Mouse (Mus musculus) adrenal gland, postnatal 25 days (tissue): ENCODE results near the gene Arhgap24. TPM values are rescaled to one million over a fixed set of nuclear protein-coding genes. Genes with fewer than 3 reads are reported as not detected.

Experiments used
- DNase-seq: peaks from one replicate; pipeline ENCODE4 v3.0.0; 2021; ENCODE audit warnings: mixed read lengths
- total RNA-seq: library from RNA; stranded (reverse); gene quantifications from 2 replicates; pipeline ENCODE4 v1.2.3, GENCODE M21; 2021

The Arhgap24 gene
- total RNA-seq, 1 experiment from 2014 or later, result 10.6 TPM

DNA sequence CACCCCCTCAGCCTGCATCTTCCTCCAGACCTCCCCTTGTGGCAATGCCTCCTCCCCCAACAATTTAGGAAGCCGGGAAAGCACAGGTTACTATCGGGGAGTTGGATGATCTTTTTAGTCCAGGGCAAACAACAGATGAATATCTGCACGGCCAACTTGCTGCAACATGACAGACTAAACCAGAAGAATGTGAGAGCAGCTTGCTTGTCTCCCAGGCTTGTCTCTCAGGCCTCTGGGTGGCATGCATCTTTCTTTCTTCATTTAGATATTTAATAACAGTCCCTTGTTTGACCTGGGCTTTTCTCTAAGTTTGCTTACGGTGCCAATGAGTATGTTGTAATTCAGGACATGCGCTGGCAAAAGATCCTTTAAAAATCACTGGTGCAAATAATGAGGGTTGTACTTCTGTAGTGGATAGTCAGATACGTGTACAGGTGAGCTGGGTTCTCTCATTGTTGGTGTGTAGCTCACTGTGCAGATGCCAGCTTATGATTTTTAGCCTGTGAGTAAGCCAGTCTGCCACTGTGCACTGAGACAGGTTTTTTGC, 101.7 kb downstream of the Arhgap24 start:
- DNase-seq, result no peak

- no peak for DNase-seq
Observed at GRCm38 (mm10) chr5:102591422-102591821, 110.2 kb downstream of the Arhgap24 start.

GRCm38 (mm10) chr5:102593058-102593457, 111.9 kb downstream of the Arhgap24 start:
- no peak for DNase-seq

DNA sequence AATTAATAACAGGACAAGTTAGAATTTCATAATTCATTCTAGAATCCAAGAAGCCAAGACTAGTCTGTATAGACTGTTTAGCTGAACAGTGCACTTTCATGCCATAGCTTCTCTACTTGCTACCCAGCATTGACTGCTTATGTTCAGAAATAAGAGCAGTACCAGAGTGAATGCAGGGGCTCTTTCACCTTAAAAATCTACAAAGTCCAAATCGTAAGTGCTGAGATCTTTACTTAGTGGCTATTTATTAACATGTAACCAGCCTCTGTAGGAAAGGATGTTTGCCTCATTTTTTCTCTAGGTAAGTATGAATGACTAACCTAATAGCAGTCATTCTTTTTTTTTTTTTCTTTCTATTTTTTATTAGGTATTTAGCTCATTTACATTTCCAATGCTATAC, 117.9 kb downstream of the Arhgap24 start:
- DNase-seq, result no peak

DNA sequence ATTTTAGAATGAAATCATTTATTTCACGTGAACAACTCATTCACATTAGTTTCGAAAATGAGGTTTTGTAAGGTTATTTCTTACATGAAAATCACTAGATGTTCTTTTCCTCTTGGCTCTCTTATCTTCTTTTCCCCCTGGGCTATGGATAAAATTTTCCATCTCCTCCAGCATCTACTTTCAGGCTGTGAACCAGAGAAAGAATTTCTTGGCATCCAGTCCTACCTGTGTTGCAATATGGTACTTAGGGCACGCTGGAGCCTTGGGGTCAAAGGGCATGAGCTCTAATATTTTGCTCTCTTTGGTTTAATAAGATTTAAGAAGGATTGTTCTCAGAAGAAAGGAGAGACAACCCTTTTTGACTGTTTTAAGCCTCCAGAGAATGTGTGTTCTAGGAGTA, 132.4 kb downstream of the Arhgap24 start:
- DNase-seq, result no peak

- no peak for DNase-seq
Observed at GRCm38 (mm10) chr5:102614081-102614480, 132.9 kb downstream of the Arhgap24 start.

GRCm38 (mm10) chr5:102615249-102615648, 134.1 kb downstream of the Arhgap24 start:
- DNase-seq, result no peak

DNA sequence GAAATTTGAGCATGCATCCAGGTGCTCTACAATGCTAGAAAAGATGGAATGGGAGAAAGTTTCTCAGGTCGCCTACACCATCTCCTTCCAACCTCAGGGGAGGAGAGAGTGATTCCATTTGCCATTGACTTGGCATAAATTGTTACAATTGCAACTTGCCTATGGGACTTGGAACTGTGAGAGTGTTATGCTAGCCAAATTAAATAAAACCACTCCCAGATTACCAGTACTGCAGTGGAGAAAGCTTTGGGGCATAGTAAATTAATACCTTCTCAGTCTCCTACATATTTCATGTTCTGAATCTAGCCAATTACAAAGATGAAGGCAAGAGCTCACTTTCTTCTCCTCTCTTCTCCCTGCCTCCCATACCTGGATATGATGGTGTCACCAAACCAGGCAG, 139.8 kb downstream of the Arhgap24 start:
- DNase-seq, result no peak

DNA sequence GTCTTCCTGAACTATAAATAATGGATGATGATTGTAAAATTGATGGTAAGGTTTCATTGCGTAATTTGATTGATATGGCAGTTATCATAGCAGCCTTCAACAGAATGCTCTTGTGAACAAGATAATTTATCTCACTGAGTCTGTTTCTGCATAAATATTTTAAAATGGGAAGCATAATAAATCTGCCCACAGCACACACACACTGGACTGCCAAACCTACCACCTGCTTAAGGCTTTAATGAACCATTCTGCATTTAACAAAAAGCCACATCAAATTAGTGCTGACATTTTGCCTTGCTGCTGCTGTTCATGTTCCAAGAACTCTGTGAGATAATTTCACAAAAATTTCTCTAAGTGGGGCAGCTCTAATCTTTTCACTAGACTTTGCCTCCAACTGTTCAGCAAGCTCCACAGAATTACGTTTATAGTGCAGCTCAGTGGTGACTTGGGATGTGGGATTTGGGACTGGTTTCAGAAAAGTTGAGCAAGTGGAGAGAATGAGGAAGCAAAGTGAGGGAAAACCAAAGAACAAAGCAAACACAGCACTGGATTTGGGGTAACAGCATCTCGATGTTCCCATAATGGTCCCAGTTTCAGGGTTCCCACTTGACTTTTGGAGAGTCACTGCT, 142.7 kb downstream of the Arhgap24 start:
- DNase-seq, result no peak

- no peak for DNase-seq
Observed at GRCm38 (mm10) chr5:102626671-102627070, 145.5 kb downstream of the Arhgap24 start.

DNA sequence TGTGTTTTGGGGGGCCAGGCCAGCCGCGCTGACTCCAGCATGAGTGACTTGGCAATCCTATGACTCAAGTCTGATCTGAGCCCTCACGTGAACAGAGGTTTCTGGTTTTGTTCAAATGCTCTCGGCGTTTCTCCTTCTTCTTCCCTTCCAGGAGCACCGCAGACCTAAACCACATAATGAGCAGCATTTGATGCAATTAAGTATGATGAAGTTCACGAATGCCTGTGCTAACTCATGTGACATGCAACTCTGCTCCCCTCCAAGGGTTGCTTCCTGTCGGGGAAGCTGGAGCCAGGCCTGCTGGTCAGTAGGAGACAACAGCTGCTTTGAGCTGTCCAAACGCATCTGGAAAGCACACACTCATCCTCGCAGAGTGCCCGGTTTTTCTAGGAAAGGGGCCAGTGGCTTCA, 148.2 kb downstream of the Arhgap24 start:
- no peak for DNase-seq

GRCm38 (mm10) chr5:102635591-102635990, 154.4 kb downstream of the Arhgap24 start:
- no peak for DNase-seq

DNA sequence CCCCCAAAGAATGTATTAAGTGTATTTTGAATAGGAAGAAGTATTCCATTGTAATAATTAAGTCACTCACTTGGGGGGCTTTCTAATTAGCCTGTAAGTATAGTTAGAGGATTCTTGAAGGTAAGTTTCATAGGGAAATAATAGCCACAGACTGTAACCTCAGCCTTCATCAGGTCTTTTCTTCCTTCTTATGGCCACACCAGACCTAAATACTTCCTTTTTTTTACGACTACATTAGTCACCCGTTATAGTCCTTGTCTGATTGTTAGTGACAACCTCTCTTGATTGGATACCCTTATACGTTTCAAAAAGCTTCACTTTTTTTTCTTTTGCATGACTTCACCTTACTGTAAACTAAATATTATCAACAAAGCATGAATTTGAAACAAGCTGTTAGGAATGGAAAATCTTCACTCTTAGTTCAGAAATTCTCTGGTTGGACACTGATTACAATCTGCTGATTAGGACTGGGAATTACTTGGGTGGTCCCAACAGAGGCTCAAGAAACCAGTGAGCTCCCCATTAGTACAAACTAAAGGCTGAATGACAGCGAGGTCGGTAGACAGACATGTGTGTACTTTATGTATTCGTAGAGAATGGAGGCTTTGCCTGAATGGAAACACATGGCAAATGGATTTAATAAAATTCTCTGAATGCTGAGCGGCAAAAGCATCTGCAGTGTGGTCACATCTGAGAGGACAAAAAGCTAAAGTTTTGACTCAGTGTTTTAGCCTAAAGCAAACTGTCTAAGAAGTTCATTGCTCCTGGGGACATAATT, 158.8 kb downstream of the Arhgap24 start:
- no peak for DNase-seq

DNA sequence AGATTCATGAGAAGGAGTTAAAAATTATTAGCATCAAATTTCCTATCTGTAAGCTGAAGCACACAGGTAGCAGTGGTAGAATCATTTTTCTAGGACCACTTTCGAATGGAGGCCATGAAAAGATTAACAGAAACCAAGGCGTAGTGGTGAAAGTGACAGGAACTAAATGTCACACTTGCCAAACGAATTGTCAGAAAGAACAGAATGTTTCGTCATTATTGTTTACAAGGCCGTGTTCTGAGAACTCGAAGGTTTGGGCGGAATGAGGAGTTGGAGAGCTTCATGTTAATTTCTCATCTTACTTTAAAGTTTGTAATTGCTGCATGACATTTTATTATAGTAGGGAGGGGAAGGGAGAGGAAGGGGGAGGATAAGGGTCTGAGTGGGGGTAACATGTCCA, 162.2 kb downstream of the Arhgap24 start:
- DNase-seq, result no peak

GRCm38 (mm10) chr5:102643820-102644219, 162.6 kb downstream of the Arhgap24 start:
- no peak for DNase-seq

- no peak for DNase-seq
Observed at GRCm38 (mm10) chr5:102659061-102659460, 177.9 kb downstream of the Arhgap24 start.

- DNase-seq, result no peak
Observed at GRCm38 (mm10) chr5:102664988-102665726, 184.0 kb downstream of the Arhgap24 start.

DNA sequence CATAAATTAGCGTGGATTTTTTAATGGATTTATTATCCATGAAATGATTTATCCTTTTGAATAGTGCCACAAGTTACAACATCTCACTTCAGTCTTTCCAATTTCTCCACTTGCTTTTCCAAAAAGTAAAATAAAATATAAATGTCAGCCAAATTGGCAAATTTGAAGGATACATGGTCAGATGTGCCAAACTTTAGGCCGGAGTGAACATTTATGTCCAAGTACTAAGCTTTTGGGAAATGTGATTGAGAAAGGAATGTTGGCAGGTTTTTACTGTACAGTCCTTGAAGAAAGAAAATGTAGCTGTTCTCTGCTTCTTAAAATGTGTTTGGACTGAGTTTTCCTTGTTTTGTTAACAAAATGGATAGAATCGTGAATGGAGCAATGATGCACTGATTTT, 185.7 kb downstream of the Arhgap24 start:
- DNase-seq, result no peak

DNA sequence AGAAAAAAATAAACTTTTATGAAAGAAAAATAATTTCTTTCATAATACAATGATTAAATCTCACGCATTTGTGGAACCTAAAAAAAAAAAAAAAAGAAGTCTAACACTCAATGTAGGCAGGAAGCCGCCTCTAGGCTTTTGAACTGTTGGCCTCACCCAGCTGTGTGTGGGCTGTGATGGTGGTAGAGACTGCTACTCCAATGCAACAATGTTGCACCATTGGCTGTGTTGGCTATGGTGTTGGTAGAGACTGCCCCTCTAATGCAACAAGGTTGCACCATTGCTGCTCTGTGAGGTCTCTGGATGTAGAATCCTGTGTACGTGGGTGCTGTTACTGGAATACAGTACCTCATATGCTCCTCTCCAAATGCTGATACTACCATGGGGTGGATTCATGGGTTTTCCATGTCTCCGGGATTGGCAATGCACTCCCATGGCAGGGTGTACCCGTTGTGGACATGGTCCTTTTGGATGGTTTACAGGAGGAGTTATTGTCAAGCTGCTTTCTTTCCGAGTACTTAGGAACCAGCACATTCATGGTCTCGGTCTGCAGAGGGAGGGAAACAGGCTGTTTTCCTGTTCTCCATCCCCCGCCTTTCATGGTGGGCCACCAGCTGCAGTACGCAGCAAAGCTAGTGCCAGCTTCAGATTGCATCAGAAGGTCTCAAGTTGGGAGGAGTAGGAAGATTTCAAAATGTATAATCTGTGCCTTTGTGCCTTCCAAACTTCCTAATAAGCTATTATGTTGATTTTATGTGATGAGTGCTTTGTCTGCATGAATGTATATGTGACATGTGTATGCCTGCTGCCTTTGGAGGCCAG, 186.8 kb downstream of the Arhgap24 start:
- DNase-seq, result no peak

GRCm38 (mm10) chr5:102670206-102670605, 189.0 kb downstream of the Arhgap24 start:
- DNase-seq, result no peak

DNA sequence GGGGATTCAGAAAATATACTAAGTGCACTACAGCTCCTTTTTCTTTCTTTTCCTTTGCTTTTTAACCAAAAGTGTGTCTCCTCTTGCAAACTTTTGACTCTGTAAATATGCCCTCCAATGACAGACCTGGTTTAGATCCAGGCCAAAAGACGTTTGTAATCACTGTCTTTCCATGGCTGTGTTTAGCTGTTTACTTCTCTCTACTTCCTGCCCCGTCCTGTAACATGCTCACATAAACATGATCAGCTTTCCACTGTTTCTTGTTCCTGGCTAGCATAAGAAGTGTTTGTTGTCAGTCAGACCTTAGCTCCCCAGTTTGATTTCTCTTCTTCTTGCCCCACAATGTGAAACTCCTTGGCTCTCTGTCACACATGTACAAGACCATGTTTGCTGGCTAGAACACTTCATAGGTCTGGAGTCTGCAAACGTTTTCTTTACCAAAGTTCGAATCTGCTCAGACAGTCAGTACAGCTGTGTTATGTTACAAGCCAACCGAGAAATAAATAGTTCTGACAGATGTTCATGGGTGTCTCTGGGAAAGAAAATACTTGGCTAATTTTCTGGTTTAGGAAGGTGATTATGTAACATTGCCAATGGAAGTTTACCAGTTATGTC, 189.6 kb downstream of the Arhgap24 start:
- DNase-seq, result no peak

GRCm38 (mm10) chr5:102675326-102675725, 194.1 kb downstream of the Arhgap24 start:
- no peak for DNase-seq
